Mouse (Mus musculus) R1 (cell line): ENCODE data around the gene Tmem30a.

Experiments used
- DNase-seq: peaks from one replicate; pipeline ENCODE4 v3.0.0-alpha.2; 2018; ENCODE audit warnings: low read depth, low spot score

Gene Tmem30a

DNA sequence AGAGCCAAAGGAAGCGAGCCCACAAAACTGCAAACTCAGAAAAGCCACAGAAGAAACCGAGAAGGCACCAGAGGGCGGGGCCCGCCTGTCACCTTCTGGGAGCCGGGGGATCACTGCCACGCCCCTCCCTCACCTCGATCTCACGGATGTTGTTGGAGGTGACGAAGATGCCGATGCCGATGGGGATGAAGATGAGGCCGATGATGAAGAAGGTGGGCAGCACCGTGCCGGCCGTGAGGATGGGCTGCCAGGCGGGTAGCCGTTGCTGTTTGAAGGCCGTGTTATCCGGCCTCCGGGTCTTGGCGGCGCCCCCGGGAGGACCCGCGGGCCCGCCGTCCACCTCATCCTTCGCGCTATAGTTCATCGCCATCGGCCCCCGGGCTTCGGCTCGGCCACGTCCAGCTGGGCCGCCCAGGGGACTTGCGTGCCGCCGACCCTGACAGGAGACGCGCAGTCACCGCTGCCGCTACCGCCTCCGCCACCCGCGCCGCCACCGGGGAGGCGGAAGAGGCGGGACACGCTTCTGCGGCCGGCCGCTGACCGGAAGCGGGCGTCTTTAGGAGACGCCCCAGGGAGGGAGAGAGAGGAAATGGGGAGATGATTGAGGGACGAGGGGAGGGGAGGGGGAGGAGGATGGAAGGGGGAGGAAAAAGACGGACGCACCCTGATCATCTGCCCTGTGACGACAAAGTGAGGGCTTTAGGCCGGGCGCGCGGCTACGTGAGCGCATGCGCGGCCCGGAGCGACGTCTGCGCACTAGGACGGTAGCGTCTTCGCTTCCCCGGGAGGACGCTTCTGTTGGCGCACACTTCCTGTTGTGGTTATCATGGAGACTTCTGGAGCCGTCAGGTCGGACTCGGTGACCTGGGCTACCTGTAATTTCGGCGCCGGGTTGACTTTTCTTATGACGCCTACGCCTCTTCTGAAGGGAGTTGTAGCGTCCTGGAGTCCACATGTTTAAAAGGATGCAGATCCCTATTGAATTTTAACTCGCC lies at the start of gene Tmem30a:
Gene Tmem30a (minus strand): TSS at position 667 of the 995 bp plus-strand sequence.
- DNase-seq: peak; percentile 97

DNA sequence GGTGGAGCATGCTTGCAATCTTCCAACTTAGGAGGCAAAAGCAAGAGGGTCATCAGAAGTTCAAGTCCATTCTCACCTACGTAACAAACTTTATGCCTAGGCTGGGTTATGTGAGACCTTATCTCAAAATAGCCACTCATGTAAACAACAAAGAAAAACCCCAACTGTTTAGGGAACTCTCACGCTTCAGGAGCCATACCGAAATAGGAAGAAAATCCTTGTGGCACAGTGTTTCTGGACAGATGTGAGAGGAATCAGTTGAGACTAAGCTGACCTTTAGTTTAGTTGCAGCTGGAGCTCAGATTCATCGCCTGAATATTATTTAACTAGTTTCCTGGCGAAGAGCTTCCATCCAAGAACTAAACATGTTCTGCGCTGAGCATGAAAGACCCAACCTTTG lies 49.3 kb upstream of the Tmem30a start:
- no peak for DNase-seq

DNA sequence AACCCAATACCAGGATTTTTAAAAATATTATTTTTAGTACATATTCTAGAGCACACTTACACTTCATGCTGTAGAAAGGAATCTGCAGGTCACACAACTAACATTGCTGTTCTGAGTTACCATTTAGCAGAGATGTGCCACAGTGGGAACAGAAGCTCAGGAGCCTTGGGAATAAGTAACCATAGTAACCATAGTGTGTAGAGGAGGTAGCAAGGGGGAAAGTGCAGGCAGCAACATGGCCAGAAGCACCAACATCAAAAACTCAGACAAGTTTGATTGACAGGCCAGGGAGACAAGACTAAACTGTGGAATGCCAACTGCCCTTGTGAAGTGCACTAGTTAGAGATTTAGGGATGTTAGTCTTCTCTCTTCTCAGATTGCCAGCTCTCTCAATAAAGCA lies 48.7 kb upstream of the Tmem30a start:
- DNase-seq: no peak

DNA sequence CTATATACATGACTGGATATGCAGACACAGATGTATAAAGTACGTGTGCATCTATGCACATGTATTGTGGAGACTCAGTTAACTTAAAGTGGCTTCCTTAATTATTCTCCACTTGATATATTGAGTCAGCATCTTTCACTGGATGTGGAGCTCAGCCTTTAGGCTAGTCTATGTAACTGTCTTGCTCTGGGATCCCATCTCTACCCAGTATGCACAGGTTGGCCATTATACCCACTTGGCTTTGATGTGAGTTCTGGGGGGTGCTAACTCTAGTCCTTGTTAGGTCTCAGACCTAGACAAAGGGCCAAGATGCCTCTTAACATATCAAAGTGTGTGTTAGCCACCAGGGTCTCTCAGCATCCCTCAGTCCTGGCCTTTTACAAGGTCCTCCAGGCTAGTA lies 38.0 kb upstream of the Tmem30a start:
- no peak for DNase-seq

DNA sequence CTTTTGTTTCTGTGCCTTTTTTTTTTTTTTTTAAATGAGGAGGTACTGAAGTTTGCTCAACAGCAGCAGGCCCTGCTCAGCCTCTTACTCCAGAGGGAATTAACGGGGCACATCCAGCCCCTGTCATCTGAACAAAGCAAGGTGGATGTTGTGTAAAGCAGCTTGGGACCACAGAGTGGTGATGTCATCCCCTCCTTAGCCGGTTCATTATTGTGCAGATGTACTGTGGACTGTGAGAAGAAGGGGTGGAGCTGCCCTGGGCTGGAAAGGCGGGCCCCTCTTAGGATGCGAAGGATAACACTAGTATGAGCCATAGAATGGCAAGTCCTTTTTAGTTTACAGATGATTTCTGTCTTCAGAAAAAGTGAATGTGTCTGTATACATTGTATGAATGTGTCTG lies 37.6 kb upstream of the Tmem30a start:
- DNase-seq: peak; percentile 78

DNA sequence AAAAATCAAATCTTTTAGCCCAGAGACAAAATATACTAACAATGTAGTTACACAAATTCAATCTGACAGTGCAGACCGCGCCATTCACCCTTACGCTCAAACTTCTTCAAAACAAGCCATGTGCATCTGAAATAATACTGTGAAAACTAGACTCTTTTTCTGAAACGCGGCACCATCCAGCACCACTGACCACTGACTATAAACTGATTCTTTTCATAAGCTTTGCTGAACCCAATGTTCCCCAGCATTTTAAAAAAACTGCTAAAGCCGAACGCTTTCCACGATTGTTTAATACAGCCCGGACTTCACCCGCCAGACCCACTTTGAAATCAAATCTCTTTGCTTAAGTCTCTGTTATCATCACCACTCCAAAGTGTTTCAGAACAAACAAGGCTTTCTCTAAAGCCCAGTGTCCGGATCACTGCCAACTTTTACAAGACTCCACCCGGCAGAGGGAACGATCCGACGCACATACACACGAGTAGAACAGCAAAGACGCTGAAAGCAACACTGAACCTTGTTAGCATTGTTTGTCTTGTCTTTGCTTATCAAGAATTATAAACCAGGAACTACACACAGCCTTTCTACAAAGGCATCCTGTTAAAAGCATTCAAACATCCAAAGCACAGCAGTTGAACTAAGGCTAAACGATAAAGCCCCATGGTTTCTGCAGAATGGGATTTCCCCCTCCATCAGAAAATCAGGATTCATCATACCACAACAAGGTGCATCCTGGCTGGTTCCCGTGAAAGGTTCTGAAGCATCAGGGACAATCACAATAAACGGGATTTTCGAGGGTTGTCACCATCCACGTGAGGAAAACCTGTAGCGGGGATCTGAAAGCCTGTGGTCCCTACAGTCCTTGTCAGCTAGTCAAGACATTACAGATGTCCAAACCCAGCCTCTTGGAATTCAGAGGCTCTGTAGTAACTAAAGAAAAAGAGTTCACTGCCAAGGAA lies 36.8 kb upstream of the Tmem30a start:
- DNase-seq: no peak

DNA sequence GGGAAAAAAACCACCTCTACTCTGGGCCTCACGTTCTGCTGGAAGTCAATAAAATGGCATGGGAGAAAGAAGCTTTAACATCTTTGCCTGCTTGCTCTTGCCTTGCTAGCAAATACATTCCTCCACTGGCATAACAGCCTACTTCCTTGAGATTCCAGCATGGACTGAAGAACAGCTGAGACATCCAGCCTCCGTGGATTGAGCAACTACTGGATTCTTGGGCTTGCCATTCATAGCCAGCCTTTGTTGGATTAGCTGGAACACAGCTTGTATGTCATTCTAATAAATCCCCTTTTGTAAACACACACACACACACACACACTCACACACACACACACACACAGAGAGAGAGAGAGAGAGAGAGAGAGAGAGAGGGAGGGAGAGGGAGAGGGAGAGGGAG lies 33.8 kb upstream of the Tmem30a start:
- no peak for DNase-seq

DNA sequence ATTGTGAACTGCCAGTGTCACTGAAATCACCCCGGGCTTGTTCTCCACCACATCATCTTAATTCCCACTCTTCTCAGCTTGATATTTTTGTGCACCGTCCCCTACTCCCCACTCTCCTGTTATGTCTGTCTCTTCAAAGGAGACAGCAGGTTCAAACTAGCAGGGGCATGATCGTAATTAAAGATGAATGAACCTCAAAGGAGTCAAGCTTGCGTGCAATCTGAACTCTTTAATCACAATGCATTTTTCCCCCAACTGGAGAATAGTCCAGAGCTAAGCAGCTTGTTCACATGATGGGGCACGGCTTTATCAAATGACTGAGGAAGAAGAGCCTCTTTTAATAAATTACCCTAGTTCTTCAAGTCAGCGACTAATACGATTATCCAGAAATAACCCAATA lies 32.2 kb upstream of the Tmem30a start:
- DNase-seq: no peak

DNA sequence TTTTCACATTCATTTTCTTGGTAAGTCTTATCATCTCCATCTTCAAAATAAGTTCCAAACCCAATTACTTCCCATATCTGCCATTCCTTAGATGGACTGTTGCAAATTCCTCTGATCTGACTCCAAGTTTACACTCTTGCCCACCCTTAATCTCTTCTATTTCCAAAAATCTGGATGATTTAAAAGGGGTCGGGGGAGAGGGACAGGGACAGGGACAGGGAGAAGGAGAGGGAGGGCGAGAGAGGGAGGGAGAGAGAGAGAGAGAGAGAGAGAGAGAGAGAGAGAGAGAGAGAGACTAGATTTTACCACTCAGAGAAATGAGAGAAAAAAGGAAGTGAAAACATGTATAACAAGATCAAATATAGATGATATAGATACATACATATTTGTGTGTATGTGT lies 30.5 kb upstream of the Tmem30a start:
- DNase-seq: no peak

DNA sequence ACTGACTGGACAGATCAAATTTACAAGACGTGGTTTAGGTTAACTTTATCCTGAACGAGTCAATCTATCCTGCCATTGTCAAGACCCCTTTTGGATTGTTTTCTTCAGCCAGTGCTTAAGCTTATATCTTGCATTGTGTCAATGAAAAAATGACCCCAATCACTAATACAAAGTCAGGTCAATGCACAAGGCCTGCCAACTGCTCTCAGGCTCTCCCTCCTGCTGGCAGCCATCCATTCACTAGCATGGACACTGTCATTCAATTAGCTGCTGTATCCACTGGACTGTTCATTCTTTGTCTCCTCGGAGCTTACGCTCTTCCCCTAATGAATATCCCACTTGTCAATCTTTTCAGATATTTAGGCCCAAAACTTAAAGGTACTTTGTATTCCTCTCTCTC lies 30.1 kb upstream of the Tmem30a start:
- no peak for DNase-seq

DNA sequence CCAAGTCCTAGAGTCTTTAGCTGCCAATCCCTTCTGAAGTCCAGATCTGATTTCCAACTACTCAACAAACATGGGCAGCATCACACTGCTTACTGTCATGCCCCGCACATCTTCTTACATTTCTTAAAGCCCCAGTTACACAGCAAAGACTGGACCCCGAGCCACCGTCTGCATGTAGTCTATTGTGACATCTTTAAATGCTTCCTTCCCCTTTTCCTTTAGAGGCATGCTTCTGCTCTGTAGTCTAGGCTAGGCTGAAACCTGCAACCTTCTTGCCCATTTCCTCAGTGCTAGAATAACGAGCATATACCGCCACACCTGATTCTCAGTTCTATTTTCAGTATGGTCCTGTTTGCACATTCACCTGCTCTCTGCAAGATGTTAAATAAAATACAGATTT lies 23.2 kb upstream of the Tmem30a start:
- no peak for DNase-seq

DNA sequence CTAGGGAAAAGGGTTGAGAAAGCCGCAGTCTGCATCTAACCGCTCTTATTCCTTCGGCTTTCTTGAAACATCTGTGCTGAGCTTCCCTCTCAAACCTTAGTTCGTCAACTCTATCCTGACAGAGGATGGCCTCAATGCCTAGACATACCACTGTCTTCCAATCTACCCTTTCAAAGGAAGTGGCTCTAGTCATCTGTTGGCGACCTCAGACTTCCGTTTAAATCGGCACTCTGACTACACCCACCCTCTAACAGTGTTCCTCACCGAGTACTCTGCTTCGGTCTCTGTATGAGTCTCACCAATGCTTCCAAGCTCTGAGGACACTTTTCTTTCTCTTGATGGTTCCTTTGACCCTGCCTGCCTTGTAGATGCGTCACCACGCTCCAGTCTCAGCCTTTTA lies 22.7 kb upstream of the Tmem30a start:
- no peak for DNase-seq

DNA sequence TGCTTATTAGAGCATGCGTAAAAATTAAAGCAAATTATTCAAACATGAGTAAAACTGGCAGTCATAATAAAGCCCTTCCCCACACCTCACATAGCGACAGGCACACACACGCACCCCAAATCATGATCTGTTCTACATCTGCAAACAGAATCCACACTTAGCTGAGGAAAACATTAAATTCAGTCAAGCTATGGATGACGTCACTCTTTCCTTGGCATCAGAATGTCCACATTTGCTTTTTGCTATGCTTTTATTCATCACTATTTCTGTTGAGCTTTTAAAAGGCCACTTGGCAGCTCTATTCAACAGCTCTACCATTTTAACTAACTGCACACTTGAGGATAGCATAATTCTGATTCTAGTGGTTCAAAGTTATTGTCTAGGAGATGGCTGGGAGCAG lies 21.3 kb upstream of the Tmem30a start:
- no peak for DNase-seq

DNA sequence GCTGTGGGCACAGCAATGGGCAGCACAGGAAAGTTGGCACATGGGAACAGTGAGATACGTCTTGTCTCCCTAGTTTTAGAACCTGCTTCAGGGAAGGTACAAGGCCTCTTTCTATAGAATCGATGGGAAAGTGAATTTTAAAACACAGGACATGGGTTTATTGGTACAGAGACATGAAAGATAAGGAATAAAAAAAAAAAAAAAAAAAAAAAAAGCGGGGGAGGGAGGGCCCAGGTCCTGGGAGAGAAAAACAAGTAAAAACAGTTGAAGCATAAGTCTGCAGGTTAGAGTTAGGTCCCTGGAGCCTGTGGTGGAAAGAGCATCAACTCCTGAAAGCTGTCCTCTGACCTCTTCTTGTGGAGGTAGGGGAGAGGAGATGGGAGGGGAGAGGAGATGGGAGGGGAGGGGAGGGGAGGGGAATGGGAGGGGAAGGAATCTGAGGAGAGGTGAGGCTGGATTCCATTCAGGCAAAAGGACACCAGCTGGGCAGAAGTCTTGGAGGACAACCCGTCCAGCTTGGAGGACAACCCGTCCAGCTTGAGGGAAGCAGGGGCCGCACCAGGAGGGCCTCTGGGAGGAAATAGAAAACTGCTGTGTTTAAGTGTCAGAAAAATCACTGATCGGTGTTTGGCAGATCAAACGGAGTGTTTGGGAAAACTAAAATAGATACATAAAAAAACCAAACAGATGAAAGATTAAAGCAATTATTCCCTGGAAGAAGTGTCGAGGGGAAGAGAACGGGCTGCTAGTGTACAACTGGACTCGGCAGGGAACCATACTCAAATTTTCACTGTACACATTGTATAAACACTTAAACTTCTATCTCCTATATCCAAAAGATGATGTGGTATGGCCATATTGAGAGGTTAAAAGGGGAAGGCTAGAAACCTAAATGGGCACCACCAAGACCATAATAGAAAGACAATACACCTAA lies 17.9 kb upstream of the Tmem30a start:
- DNase-seq: no peak

DNA sequence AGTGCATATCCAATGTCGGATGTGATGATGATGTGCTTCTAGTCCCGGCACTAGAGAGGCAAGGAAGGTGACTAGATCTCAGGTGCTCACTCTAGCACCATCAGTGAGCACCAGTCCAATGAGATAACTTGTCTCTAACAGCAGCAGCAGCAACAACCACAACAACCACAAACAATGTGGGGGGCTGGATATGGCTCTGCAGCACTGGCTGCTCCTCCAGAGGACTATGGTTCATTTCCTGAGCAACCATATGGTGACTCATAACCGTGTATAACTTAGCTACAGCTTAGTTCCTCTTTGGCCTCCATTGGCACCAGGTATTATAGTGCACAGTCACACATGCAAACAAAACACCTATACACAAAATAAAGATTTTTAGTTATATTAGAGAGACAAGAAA lies 17.2 kb upstream of the Tmem30a start:
- no peak for DNase-seq

DNA sequence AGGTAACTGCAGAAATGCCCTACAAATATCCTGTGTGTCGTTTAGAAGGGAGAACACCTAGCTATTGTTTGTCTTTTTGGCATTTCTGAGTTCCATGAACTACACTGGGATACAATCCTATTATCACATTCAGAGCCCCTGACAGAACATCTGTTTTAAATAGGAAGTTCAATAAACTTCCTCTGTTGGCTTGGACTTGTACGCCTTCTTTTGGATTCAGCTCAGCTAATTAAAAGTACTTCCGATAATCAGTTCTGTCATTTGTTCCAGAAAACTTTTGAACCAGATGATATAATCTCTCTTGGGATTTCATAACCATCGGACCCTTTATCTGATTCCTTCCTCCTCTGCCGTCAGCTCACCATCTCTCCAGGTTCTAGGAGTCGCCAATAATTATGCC lies 16.1 kb upstream of the Tmem30a start:
- DNase-seq: no peak

DNA sequence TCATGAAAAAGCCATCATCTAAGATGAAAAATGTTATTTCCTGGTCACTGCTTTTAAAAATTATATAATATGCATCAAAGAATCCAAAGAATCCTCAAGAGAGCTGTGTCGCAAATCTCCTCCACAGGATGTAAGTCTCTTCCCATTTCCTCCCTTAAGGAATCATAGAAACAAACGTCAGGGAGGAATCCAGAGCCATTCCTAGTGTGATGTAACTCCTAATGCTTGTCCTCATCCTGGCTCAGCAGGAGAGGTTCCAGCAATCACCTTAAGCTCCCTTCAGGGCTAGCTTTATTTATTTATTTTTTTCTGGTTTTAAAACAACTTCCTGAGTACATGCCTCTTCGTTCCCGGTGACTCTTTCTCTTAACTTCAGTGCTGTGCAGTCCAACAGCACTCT lies 13.9 kb upstream of the Tmem30a start:
- no peak for DNase-seq

DNA sequence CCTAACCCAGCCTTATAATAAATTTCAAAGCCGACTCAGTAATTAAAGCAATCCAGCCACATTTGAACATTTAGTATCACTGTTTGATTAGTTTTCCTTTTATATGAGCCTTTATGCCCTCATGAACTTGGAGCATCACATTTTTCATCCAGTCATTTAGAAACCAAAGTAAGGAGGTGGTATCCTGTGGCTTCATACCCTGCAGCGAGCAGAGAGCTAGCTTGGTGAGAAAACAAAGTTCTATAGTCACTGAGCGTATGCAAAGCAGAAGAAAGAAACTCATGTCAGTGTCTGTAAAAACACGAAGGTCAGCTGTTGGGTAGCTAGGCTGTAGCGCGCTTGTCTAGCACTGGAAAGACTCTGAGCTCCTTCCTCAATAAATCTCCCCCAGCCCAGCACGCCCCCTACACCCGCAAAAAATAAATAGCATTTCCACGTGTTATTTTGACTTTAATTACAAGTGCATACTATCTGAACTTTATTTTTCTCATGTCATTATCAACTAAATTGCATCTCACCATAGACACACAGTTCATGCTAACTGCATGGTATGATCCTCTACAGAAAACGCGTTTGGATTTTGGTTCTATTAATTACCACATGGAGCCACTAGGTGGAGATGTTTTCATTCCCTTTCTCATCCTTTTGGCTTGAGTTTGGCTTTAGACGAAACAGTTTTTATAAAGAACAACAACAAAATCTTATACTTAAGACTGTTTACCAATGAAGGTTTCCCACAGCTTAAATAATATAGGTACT lies 13.2 kb upstream of the Tmem30a start:
- DNase-seq: peak; percentile 44

DNA sequence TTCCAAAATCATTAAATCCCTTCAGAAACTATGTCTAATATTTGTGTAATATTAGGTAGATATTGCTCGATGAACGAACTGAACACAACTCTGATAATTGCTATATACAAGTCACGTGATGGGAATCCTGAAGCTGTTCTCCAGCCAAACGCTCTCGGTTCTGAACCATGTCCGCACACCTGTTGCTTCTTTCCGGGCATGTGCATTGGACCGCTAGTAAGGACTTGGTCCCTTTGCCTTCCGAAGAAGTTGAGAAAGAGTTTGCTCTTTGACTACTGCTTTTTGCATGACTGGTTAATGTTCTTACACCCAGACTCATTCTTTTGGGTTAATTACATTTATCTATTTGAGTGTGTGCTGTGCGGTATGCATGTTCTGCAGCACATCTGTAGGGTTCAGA lies 12.1 kb upstream of the Tmem30a start:
- DNase-seq: no peak

DNA sequence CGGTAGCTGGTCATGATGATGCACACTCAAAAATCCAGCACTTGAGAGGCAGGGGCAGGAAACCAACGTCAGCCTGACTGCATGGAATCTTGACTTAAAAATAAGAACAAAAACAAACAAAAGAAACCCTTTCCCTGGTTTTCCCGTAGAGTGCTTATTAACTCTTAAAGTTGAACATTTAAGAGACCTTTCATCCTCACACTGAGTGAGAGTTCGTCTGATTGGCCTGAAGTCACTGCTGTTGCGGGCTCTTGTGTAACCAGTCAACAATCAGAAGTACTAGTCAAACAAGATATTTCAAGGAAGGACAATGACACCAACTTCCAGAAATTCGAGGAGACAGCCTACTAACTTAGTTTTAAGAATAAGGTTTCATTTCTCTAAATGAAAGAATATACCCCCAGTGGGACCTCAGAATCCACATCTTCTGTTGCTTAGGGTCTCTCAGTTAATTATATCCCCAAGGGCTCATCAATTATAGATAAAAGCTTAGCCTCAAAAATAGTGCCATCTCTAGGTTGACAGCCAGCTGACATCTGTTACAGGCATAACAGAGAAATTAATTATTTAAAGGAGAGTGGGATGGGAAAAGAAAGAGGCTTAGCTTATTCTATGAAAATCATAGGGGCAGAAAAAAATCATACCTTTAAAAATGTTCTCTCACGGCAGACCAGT lies 3.3 kb upstream of the Tmem30a start:
- no peak for DNase-seq
